Mouse (Mus musculus): ENCODE results near the gene Taar7b. TPM values are rescaled to one million over a fixed set of nuclear protein-coding genes. Genes with fewer than 3 reads are reported as not detected.

Gene Taar7b
- total RNA-seq (2023): not detected

GRCm38 (mm10) chr10:23999639-24000038 is at the start of gene Taar7b:
Gene Taar7b (plus strand): TSS chr10:23999939.

GRCm38 (mm10) chr10:23960444-23960915 is 39.3 kb upstream of the Taar7b start, which contains the start of gene Taar4:
Gene Taar4 (plus strand): TSS chr10:23960494.

GRCm38 (mm10) chr10:23970656-23971165 is 29.0 kb upstream of the Taar7b start, which contains the start of gene Taar5:
Gene Taar5 (plus strand): TSS chr10:23970706.

GRCm38 (mm10) chr10:23985546-23985945 is 14.2 kb upstream of the Taar7b start, which contains the start of gene Taar6:
Gene Taar6 (minus strand): TSS chr10:23985646.

GRCm38 (mm10) chr10:23993381-23993780 is 6.4 kb upstream of the Taar7b start, which contains the start of gene Taar7a:
Gene Taar7a (minus strand): TSS chr10:23993481.

GRCm38 (mm10) chr10:24026922-24027321 is 27.2 kb downstream of the Taar7b start, which contains the start of gene Taar7d:
Gene Taar7d (plus strand): TSS chr10:24027222.

GRCm38 (mm10) chr10:24037314-24037713 is 37.6 kb downstream of the Taar7b start, which contains the start of gene Taar7e:
Gene Taar7e (plus strand): TSS chr10:24037614.

GRCm38 (mm10) chr10:24049210-24049609 is 49.5 kb downstream of the Taar7b start, which contains the start of gene Taar7f:
Gene Taar7f (plus strand): TSS chr10:24049510.

Other genes starting within 250 kb of the Taar7b start
- 100 to 1,000 TPM; 410 to 708 TPM for gene Rps12, start 212.7 kb upstream of the Taar7b start, total RNA-seq (2023)
- under 1 TPM in 1 of 2 experiments, not detected in 1; 0.16 TPM for gene Slc18b1, start 203.0 kb upstream of the Taar7b start, total RNA-seq (2023)
- gene Vnn3, start 148.5 kb upstream of the Taar7b start, total RNA-seq (2023): 10 to 100 TPM; 14.6 to 17.2 TPM
- not detected for gene Vnn1, start 105.3 kb upstream of the Taar7b start, total RNA-seq (2023)
- not detected for gene Taar1, start 79.6 kb upstream of the Taar7b start, total RNA-seq (2023)
- gene Taar2, start 61.4 kb upstream of the Taar7b start, total RNA-seq (2023): not detected
- gene Taar3, start 50.4 kb upstream of the Taar7b start, total RNA-seq (2023): not detected
- not detected for gene Taar4, start 39.4 kb upstream of the Taar7b start, total RNA-seq (2023)
- not detected for gene Taar5, start 29.2 kb upstream of the Taar7b start, total RNA-seq (2023)
- gene Taar6, start 14.3 kb upstream of the Taar7b start, total RNA-seq (2023): not detected
- gene Taar7a, start 6.5 kb upstream of the Taar7b start, total RNA-seq (2023): not detected
- not detected for gene Taar7d, start 27.3 kb downstream of the Taar7b start, total RNA-seq (2023)
- gene Taar7e, start 37.7 kb downstream of the Taar7b start, total RNA-seq (2023): not detected
- gene Taar7f, start 49.6 kb downstream of the Taar7b start, total RNA-seq (2023): not detected
- not detected for gene Taar8a, start 76.6 kb downstream of the Taar7b start, total RNA-seq (2023)
- not detected for gene Taar8b, start 92.4 kb downstream of the Taar7b start, total RNA-seq (2023)
- gene Taar8c, start 102.0 kb downstream of the Taar7b start, total RNA-seq (2023): not detected
- not detected for gene Taar9, start 109.6 kb downstream of the Taar7b start, total RNA-seq (2023)
- 100 to 1,000 TPM; 160 to 195 TPM for gene Stx7, start 149.4 kb downstream of the Taar7b start, total RNA-seq (2023)
- gene Moxd1, start 223.6 kb downstream of the Taar7b start, total RNA-seq (2023): not detected